Mouse (Mus musculus): ENCODE results near the gene Gm5901.

DNA sequence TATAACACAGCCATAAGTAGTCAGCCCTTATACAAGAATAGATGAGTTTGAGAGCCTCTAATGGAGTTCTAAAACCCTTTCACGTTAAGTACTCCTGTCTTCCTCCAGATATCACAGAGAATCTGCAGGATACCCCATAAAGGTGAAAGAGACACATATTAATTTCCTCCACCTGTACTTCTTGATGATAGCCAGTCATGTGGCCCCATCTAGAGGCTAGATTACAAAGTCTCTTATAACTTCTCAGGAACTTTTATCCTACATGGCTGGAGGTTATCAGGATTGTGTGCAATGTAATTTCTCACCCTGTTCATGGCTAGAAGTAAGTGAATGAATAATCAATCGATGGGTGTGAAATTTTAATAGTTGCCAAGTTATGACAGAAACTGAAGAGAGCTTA, 49.5 kb upstream of the Gm5901 start:
- TF ChIP-seq POLR2A (IDR thresholded peaks at IDR 0.05; ENCODE audit: low read depth, low read length) = no peak
- no peak for TF ChIP-seq CTCF (IDR thresholded peaks at IDR 0.05; ENCODE audit: extremely low read depth, insufficient read length, insufficient replicate concordance, low read depth, low read length)
